Mouse (Mus musculus): ENCODE measurements around the gene Fut7. TPM values are rescaled to one million over a fixed set of nuclear protein-coding genes. Genes with fewer than 3 reads are reported as not detected.
"Not testable (repeated sequence)": the region's sequence is repeated elsewhere in the genome, so short reads cannot be mapped to it uniquely, and the experiment has no call there.

The Fut7 gene
- polyA plus RNA-seq, 1 experiment from 2014 or later = 0.46 TPM

DNA sequence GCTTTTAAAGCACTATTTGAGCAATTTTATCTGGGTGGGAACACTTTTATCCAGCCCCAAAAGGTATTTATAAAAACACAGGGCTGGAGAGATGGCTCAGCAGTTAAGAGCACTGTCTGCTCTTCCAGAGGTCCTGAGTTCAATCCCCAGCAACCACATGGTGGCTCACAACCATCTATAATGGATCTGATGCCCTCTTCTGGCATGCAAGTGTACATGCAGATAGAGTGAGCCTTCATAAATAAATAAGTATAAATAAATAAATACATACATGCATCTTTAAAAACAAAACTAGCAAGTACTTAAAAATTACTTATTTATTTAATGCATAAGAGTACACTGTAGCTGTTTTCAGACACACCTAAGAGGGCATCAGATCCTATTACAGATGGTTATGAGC lies 9.6 kb upstream of the Fut7 start:
- H3K4me1 ChIP-seq (ENCODE audit: control insufficient read depth, insufficient read depth, low read length); H3K9me3 ChIP-seq (replicated peaks; ENCODE audit: control insufficient read depth, low read length); H3K27ac ChIP-seq (ENCODE audit: low read length); H3K4me3 ChIP-seq (ENCODE audit: low read length); H3K4me2 ChIP-seq (ENCODE audit: low read depth, low read length); ATAC-seq (replicated peaks; ENCODE audit: extremely low read depth, insufficient read depth, low FRiP score); H3K27me3 ChIP-seq (ENCODE audit: control insufficient read depth, insufficient read depth, low read length); H3K36me3 ChIP-seq (ENCODE audit: control insufficient read depth, insufficient read depth); H3K9ac ChIP-seq (ENCODE audit: low read length): not testable (repeated sequence)

DNA sequence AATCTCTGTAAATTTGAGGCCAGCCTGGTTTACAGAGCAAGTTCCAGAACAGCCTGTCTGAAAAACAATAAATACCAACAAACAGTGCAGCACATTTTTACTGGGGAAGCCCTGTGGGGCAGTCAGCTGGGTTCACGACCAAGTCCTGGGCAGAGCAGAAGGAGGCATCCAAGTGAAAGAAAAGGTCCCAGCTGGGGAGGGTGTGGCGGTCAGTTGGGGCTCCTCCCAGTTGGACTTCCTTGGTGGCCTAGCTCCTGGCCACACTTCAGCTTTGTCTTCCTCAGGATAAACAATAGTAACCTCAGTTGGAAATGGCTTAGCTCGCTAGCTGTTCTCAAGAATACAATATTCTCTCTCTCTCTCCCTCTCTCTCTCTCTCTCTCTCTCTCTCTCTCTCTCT lies 5.6 kb upstream of the Fut7 start:
- WGBS = 35% methylated on average over 3 of the region's 3 CpGs
- Histone ChIP-seq H3K4me2 (ENCODE audit: low read depth, low read length) (no peak overlapping the region), H3K9ac (ENCODE audit: low read length) (no peak overlapping the region), H3K27me3 (ENCODE audit: control insufficient read depth, insufficient read depth, low read length) (no peaks in the 10 kb centered on the region), H3K36me3 (ENCODE audit: control insufficient read depth, insufficient read depth) (no peaks in the 10 kb centered on the region), H3K4me3 (ENCODE audit: low read length) (no peak overlapping the region), H3K4me1 (ENCODE audit: control insufficient read depth, insufficient read depth, low read length) (peaks cover under 1% of the 10 kb centered on the region), H3K27ac (ENCODE audit: low read length) (no peak overlapping the region), H3K9me3 (replicated peaks; ENCODE audit: control insufficient read depth, low read length) (no peaks in the 10 kb centered on the region)
- ATAC-seq (replicated peaks; ENCODE audit: extremely low read depth, insufficient read depth, low FRiP score) = no peak

DNA sequence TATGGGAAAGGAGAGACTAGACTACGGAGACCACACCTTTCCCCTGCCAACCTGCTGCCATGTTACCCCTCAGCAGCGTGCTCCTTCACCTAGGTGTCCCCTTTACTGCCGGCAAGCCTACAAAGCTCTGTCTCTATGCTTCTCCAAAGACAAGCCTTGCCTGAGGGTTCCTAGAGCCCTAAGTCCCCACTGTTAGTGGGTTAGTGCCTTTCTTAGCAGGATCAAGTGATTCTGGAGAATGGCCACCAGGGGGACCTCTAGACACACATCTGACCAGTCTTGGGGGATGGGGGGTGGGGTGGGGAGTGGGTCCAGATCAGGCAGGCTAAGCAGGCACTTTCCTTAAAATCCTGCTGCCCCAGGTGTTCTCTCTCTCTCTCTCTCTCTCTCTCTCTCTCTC lies 1.2 kb upstream of the Fut7 start:
- 8% methylated on average over 3 of the region's 3 CpGs for WGBS
- Histone ChIP-seq H3K9ac (ENCODE audit: low read length) (no peak overlapping the region), H3K4me2 (ENCODE audit: low read depth, low read length) (no peak overlapping the region), H3K9me3 (replicated peaks; ENCODE audit: control insufficient read depth, low read length) (no peaks in the 10 kb centered on the region), H3K36me3 (ENCODE audit: control insufficient read depth, insufficient read depth) (no peaks in the 10 kb centered on the region), H3K4me1 (ENCODE audit: control insufficient read depth, insufficient read depth, low read length) (peaks cover 3% of the 10 kb centered on the region), H3K4me3 (ENCODE audit: low read length) (no peak overlapping the region), H3K27ac (ENCODE audit: low read length) (no peak overlapping the region), H3K27me3 (ENCODE audit: control insufficient read depth, insufficient read depth, low read length) (peaks cover 26% of the 10 kb centered on the region)
- no peak for ATAC-seq (replicated peaks; ENCODE audit: extremely low read depth, insufficient read depth, low FRiP score)

DNA sequence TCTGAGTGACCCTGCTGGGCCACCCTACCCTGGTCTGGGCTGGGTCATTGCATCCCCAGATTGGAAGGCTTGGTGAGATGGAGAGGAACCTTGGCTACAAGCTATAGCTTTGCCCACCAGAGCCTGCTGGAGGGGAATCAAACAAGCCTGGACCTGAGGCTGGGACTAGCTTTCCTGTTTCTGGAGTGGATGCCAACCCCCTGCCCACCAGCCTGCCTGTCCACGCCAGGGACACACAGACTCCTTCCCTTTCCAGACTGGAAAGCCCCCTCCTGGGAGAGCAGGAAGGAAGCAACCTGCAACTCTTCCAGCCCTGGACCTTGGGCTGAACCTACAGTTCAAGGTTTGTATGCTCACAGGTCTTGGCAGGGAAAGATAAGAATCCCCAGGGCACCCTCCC lies 559 bp downstream of the Fut7 start:
- H3K4me1 ChIP-seq (ENCODE audit: control insufficient read depth, insufficient read depth, low read length) = peaks cover 6% of the 10 kb centered on the region
- H3K9me3 ChIP-seq (replicated peaks; ENCODE audit: control insufficient read depth, low read length) = no peaks in the 10 kb centered on the region
- H3K4me3 ChIP-seq (ENCODE audit: low read length) = no peak overlapping the region
- H3K27me3 ChIP-seq (ENCODE audit: control insufficient read depth, insufficient read depth, low read length) = peaks cover 26% of the 10 kb centered on the region
- no peak overlapping the region for H3K27ac ChIP-seq (ENCODE audit: low read length)
- no peak for ATAC-seq (replicated peaks; ENCODE audit: extremely low read depth, insufficient read depth, low FRiP score)
- 33% methylated on average over 1 of the region's 1 CpGs for WGBS
- no peak overlapping the region for H3K4me2 ChIP-seq (ENCODE audit: low read depth, low read length)
- no peak overlapping the region for H3K9ac ChIP-seq (ENCODE audit: low read length)
- no peaks in the 10 kb centered on the region for H3K36me3 ChIP-seq (ENCODE audit: control insufficient read depth, insufficient read depth)

DNA sequence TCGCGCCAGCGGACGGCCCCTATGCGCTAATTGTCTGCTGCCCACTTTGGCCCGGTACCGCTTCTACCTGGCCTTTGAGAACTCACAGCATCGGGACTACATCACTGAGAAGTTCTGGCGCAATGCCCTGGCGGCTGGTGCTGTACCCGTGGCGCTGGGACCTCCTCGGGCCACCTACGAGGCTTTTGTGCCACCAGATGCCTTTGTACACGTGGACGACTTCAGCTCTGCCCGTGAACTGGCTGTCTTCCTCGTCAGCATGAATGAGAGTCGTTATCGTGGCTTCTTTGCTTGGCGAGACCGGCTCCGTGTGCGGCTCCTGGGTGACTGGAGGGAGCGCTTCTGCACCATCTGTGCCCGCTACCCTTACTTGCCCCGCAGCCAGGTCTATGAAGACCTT lies 2.4 kb downstream of the Fut7 start:
- Histone ChIP-seq H3K36me3 (ENCODE audit: control insufficient read depth, insufficient read depth) (no peaks in the 10 kb centered on the region), H3K4me1 (ENCODE audit: control insufficient read depth, insufficient read depth, low read length) (peaks cover 9% of the 10 kb centered on the region), H3K27ac (ENCODE audit: low read length) (no peak overlapping the region), H3K4me2 (ENCODE audit: low read depth, low read length) (no peak overlapping the region), H3K4me3 (ENCODE audit: low read length) (no peak overlapping the region), H3K27me3 (ENCODE audit: control insufficient read depth, insufficient read depth, low read length) (peaks cover 28% of the 10 kb centered on the region), H3K9me3 (replicated peaks; ENCODE audit: control insufficient read depth, low read length) (no peaks in the 10 kb centered on the region), H3K9ac (ENCODE audit: low read length) (no peak overlapping the region)
- ATAC-seq (replicated peaks; ENCODE audit: extremely low read depth, insufficient read depth, low FRiP score) = no peak
- WGBS = 38% methylated on average over 27 of the region's 27 CpGs

DNA sequence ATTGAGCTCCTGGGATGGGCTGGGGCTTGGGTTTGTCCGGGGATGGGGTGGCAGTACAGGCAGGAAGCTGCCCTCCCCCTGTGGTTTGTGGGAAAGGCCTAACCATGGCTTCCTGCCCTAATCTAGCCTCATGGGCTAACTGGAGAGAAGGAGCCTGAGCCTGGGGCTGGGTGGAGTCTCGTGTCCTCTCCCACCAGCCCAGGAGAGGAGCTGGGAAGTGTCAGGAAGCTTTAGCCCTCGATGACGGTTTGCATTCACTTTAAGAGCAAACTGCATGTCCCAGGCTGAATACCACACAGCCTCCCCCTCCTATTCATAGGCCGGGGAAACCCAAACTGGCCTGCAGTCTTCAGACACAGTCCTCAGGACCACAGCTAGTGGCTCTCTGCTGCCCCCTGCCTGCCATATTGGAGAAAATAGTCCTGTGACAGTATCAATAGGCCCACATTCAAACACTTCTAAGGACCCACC lies 3.7 kb downstream of the Fut7 start:
- H3K27ac ChIP-seq (ENCODE audit: low read length) = no peak overlapping the region
- no peak overlapping the region for H3K4me2 ChIP-seq (ENCODE audit: low read depth, low read length)
- H3K27me3 ChIP-seq (ENCODE audit: control insufficient read depth, insufficient read depth, low read length) = peaks cover 28% of the 10 kb centered on the region
- no peak overlapping the region for H3K4me3 ChIP-seq (ENCODE audit: low read length)
- H3K36me3 ChIP-seq (ENCODE audit: control insufficient read depth, insufficient read depth) = no peaks in the 10 kb centered on the region
- no peak overlapping the region for H3K9ac ChIP-seq (ENCODE audit: low read length)
- no peaks in the 10 kb centered on the region for H3K9me3 ChIP-seq (replicated peaks; ENCODE audit: control insufficient read depth, low read length)
- ATAC-seq (replicated peaks; ENCODE audit: extremely low read depth, insufficient read depth, low FRiP score) = no peak
- 26% methylated on average over 5 of the region's 5 CpGs for WGBS
- H3K4me1 ChIP-seq (ENCODE audit: control insufficient read depth, insufficient read depth, low read length) = peaks cover 9% of the 10 kb centered on the region

DNA sequence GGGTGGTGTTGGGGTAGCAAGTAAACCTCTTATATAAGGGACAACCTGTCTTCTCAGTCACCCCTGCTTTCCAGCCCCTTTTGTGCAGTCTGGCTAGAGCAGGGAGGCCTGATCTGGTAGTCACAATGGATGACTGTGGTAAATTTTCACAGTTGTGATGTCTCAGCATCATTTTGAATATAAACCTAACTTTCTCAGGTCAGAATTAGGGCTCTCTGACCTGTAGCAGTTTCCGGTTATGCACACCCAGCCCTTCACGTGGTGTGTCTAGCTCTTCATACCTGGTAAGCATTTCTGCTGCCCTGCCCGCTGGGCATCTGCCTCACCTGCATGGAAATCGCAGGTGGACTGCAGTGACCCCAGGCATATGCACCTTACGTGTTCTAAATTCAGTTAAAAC lies 4.2 kb downstream of the Fut7 start:
- H3K27ac ChIP-seq (ENCODE audit: low read length) = no peak overlapping the region
- H3K4me2 ChIP-seq (ENCODE audit: low read depth, low read length) = no peak overlapping the region
- H3K9me3 ChIP-seq (replicated peaks; ENCODE audit: control insufficient read depth, low read length) = no peaks in the 10 kb centered on the region
- peaks cover 28% of the 10 kb centered on the region for H3K27me3 ChIP-seq (ENCODE audit: control insufficient read depth, insufficient read depth, low read length)
- H3K4me3 ChIP-seq (ENCODE audit: low read length) = no peak overlapping the region
- H3K4me1 ChIP-seq (ENCODE audit: control insufficient read depth, insufficient read depth, low read length) = peaks cover 9% of the 10 kb centered on the region
- no peak overlapping the region for H3K9ac ChIP-seq (ENCODE audit: low read length)
- no peaks in the 10 kb centered on the region for H3K36me3 ChIP-seq (ENCODE audit: control insufficient read depth, insufficient read depth)
- WGBS = 83% methylated on average over 5 of the region's 5 CpGs
- ATAC-seq (replicated peaks; ENCODE audit: extremely low read depth, insufficient read depth, low FRiP score) = no peak

DNA sequence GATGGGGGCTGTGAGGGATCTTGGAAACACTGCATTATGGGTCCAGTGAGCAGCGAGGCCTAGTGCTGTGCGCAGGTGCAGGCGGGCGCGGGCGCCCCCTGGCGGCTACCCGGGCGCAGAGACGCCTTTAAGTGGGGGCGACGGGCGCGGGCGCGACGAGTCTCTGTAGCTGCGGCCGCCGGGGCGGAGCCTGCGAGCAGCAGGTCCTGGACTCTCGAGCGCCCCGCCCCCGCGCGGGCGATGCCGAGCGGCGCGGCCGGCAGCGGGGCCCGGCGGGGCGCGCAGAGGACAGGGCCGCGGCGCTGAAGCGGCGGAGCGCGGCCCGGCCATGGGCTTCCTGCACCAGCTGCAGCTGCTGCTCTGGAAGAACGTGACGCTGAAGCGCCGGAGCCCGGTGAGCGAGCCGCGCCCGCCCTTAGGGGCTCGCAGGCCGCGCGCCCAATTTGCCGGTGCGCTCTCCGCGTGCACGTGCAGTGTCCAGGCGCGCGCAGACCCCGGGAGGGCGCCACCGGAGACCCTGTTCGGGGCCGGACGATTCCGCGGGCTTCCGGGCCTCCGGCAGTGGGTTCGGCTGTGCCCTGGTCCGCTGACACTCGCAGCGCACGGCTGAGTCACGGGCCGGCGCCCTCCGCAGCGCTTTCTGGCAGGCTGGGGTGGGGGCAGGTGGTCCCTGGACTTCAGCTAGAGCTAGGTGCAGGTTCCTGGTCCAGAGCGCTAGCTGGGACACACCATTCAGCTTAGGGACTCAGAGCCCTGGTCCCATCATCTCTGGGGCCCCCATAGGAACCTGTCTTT lies 5.6 kb downstream of the Fut7 start, which contains the start of gene Abca2:
Gene Abca2, plus strand, starts transcription at position 262 of the 795 bp plus-strand sequence.
- WGBS = under 1% methylated on average over 81 of the region's 89 CpGs
- Histone ChIP-seq H3K4me1 (ENCODE audit: control insufficient read depth, insufficient read depth, low read length) (0 out of 2 replicates have a peak, but pooled peaks cover 6% of the 10 kb centered on the region), H3K27me3 (ENCODE audit: control insufficient read depth, insufficient read depth, low read length) (peaks cover 23% of the 10 kb centered on the region), H3K36me3 (ENCODE audit: control insufficient read depth, insufficient read depth) (no peaks in the 10 kb centered on the region), H3K4me3 (ENCODE audit: low read length) (peak within 1 kb of the TSS; percentile 77), H3K9ac (ENCODE audit: low read length) (peak within 1 kb of the TSS; percentile 89), H3K27ac (ENCODE audit: low read length) (0 out of 2 replicates have a peak within 1 kb of the TSS, but pooled peaks have one; percentile 20), H3K9me3 (replicated peaks; ENCODE audit: control insufficient read depth, low read length) (no peaks in the 10 kb centered on the region), H3K4me2 (ENCODE audit: low read depth, low read length) (peak within 1 kb of the TSS; percentile 93)
- ATAC-seq (replicated peaks; ENCODE audit: extremely low read depth, insufficient read depth, low FRiP score) = peak; percentile 92

DNA sequence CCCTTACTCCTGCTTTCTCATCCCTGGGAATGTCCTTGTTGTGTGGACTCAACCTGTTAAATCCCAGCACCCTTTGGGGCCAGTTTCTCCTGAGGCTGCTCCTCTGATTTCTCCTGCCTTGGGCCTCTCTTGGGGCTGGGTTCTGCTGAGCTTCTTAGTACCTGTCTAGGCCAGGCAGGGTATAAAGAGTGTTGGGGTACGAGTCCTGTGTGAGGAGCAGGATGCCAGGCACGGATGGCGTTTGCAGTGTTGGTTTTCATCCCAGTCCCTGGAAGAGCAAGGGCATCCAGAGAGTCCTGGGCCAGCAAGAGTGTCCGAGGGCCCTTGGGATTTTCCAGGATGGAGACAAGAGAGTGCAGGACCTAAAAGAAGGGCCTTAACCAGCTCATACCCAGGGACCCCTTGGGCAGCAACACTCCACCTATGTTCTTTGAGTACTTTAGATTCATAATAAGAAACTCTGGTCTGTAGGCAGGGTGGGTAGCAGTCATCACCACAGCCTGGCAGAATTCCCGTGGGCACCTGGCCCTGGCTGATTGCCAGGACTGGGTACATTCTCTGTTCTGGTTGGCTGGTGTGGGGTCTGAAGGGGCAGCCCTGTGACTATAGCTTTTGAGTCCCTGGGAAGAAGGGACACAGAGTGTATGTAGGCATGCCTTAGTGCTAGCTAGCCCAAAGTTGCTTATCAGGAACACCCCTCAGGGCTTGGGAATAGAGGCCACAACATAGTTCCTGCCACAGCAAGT lies 6.5 kb downstream of the Fut7 start:
- ATAC-seq (replicated peaks; ENCODE audit: extremely low read depth, insufficient read depth, low FRiP score) = no peak
- H3K9me3 ChIP-seq (replicated peaks; ENCODE audit: control insufficient read depth, low read length) = no peaks in the 10 kb centered on the region
- H3K36me3 ChIP-seq (ENCODE audit: control insufficient read depth, insufficient read depth) = no peaks in the 10 kb centered on the region
- 65% methylated on average over 5 of the region's 5 CpGs for WGBS
- peak overlapping the region; percentile 77; the same call in 1 of the 2 replicates for H3K4me3 ChIP-seq (ENCODE audit: low read length)
- H3K9ac ChIP-seq (ENCODE audit: low read length) = no peak overlapping the region
- peak overlapping the region; percentile 93 for H3K4me2 ChIP-seq (ENCODE audit: low read depth, low read length)
- H3K27ac ChIP-seq (ENCODE audit: low read length) = no peak overlapping the region
- H3K27me3 ChIP-seq (ENCODE audit: control insufficient read depth, insufficient read depth, low read length) = peaks cover 18% of the 10 kb centered on the region
- 0 out of 2 replicates have a peak, but pooled peaks cover 6% of the 10 kb centered on the region for H3K4me1 ChIP-seq (ENCODE audit: control insufficient read depth, insufficient read depth, low read length)

All from heart, embryonic 16.5 days (tissue).